Mouse (Mus musculus): Measurements from ENCODE around the gene 1810046K07Rik.

GRCm38 (mm10) chr9:51352896-51353295 lies 24.2 kb upstream of the 1810046K07Rik start:
- TF ChIP-seq NANOG (IDR thresholded peaks at IDR 0.05; ENCODE audit: borderline replicate concordance, low read length), result no peak
- no peak for TF ChIP-seq CTCF (conservative IDR thresholded peaks at IDR 0.05; ENCODE audit: low read length)

Measured in E14TG2a.4 (cell line).